Mouse (Mus musculus) limb, embryonic 14.5 days (tissue): Measurements from ENCODE around the gene Bcl2l12. TPM values are rescaled to one million over a fixed set of nuclear protein-coding genes. Genes with fewer than 3 reads are reported as not detected.

Experiments
- ATAC-seq: fragments of 200-750 bp; cut with Nextera tagmentation; 2 replicates; pipeline ENCODE4 v1.8.0; 2017; ENCODE audit warnings: low read depth, moderate number of reproducible peaks, moderate TSS enrichment; ENCODE audit not compliant: low FRiP score
- DNase-seq: peaks from one replicate; pipeline ENCODE4 v3.0.0-alpha.2; 2015; ENCODE audit warnings: low spot score
- H3K27ac ChIP-seq: fragments of 300-500 bp; sonication (generic); replicated peaks from 2 replicates; pipeline ENCODE4 v1.5.1; 2014; ENCODE audit warnings: low read depth, mild to moderate bottlenecking, low read length, moderate library complexity, mixed read lengths
- H3K27me3 ChIP-seq: fragments of 300-500 bp; sonication (generic); 2 replicates; pipeline ENCODE4 v1.6.1; 2014; ENCODE audit warnings: low read length, mixed read lengths; ENCODE audit not compliant: control insufficient read depth, insufficient read depth
- H3K36me3 ChIP-seq: fragments of 300-500 bp; sonication (generic); 2 replicates; pipeline ENCODE4 v1.6.1; 2014; ENCODE audit warnings: mild to moderate bottlenecking, low read length, moderate library complexity, mixed read lengths; ENCODE audit not compliant: control insufficient read depth, insufficient read depth
- H3K4me1 ChIP-seq: fragments of 300-500 bp; sonication (generic); 2 replicates; pipeline ENCODE4 v1.6.1; 2014; ENCODE audit warnings: antibody characterized with exemption, low read length, mixed read lengths; ENCODE audit not compliant: control insufficient read depth, insufficient read depth
- H3K4me2 ChIP-seq: fragments of 300-500 bp; sonication (generic); replicated peaks from 2 replicates; pipeline ENCODE4 v1.6.1; 2014; ENCODE audit warnings: low read depth, mild to moderate bottlenecking, low read length, moderate library complexity; ENCODE audit not compliant: severe bottlenecking
- H3K4me3 ChIP-seq: fragments of 300-500 bp; sonication (generic); replicated peaks from 2 replicates; pipeline ENCODE4 v1.5.1; 2014; ENCODE audit warnings: low read length
- H3K9ac ChIP-seq: fragments of 300-500 bp; sonication (generic); 2 replicates; pipeline ENCODE4 v1.6.1; 2014; ENCODE audit warnings: mild to moderate bottlenecking, low read depth, low read length, moderate library complexity; ENCODE audit not compliant: severe bottlenecking
- H3K9me3 ChIP-seq: fragments of 300-500 bp; sonication (generic); 2 replicates; pipeline ENCODE4 v1.6.1; 2016; ENCODE audit warnings: low read length; ENCODE audit not compliant: control insufficient read depth
- POLR2A ChIP-seq: fragments of 200-500 bp; IDR thresholded peaks from 2 replicates; pipeline ENCODE4 v1.8.0; 2012; ENCODE audit warnings: inconsistent platforms, mild to moderate bottlenecking, moderate library complexity, borderline replicate concordance; ENCODE audit not compliant: insufficient read depth, insufficient read length; ENCODE audit errors: extremely low read depth
- WGBS: fragments of 180-500 bp; shearing (Covaris S2); extraction: QIAGEN DNeasy Blood & Tissue Kit; methylation state at CpG from one replicate; pipeline ENCODE4 v1.1.7; 2014; 5-methylcytosine and 5-hydroxymethylcytosine counted together
- polyA plus RNA-seq, 2 experiments: library from polyadenylated mRNA; depleted of rRNA in 1 of 2; stranded (reverse) in 1 of 2; unstranded in 1 of 2; fragments of >200 nt; fragmentation: Nextera tagmentation in 1 of 2; extraction: Ambion mirVana in 1 of 2; gene quantifications; 2 replicates each; pipeline versions ENCODE4 v1.2.1 to v1.2.3; 2012 to 2014

Gene Bcl2l12
- polyA plus RNA-seq, 2 experiments = 54.9 to 81.3 TPM

- peaks cover 22% of the 10 kb centered on the region for H3K4me1 ChIP-seq
- H3K36me3 ChIP-seq = peaks cover 19% of the 10 kb centered on the region
- DNase-seq (no peak), ATAC-seq (no peak)
- 4% methylated on average over 4 of the region's 4 CpGs for WGBS
- TF ChIP-seq POLR2A = no peak
- H3K4me2 ChIP-seq = peak overlapping the region; percentile 91
- no peaks in the 10 kb centered on the region for H3K9me3 ChIP-seq
- peak overlapping the region; percentile 94 for H3K27ac ChIP-seq
- H3K4me3 ChIP-seq = peak overlapping the region; percentile 96
- peak overlapping the region; percentile 32 for H3K9ac ChIP-seq
- no peaks in the 10 kb centered on the region for H3K27me3 ChIP-seq
Measured at GRCm38 (mm10) chr7:45016761-45017160, 18.2 kb upstream of the Bcl2l12 start.

- Histone ChIP-seq H3K9me3 (no peaks in the 10 kb centered on the region), H3K4me1 (peaks cover 22% of the 10 kb centered on the region), H3K27me3 (no peaks in the 10 kb centered on the region), H3K36me3 (peaks cover 26% of the 10 kb centered on the region), H3K4me3 (peak within 1 kb of the TSS; percentile 96), H3K4me2 (peak within 1 kb of the TSS; percentile 91), H3K27ac (peak within 1 kb of the TSS; percentile 94), H3K9ac (peak within 1 kb of the TSS; percentile 92)
- peak; percentile 99 for DNase-seq
- ATAC-seq = peak; percentile 90
- TF ChIP-seq POLR2A = 0 out of 2 replicates have a peak, but pooled peaks have one; percentile 57
- WGBS = under 1% methylated on average over 40 of the region's 69 CpGs
Measured at GRCm38 (mm10) chr7:45015957-45016612, 17.6 kb upstream of the Bcl2l12 start, which contains the start of gene Scaf1. Gene Scaf1, minus strand, starts transcription at chr7:45016363.

DNA sequence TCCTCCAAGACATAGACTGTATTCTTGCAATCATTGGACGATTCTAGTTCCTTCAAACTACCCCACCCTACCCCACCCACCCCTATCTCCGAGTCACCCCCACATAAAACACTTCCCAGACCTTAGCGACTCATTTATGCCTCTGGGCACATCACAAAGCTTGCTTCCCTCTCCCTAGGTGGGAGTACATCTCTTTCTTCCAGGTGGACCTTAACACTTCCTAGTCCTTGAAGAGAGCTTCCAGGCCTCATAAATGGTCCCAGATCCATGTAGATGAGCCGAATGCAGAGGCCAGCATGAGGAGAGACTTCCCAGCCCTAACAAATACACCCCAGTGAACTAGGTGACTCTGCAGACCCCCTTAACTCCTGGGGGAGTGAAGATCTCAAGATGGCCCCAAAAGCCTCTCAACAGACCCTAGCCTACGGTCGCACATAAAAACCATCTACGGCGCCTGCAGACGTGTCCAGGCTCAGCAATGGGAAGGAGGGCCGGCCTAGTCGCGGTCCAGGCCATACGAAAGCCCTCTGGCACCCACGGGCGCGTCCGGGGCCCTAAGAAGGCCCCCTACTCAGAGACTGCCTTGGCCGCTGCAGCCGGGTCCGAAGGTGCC is 16.9 kb upstream of the Bcl2l12 start:
- no peak for DNase-seq
- no peaks in the 10 kb centered on the region for H3K9me3 ChIP-seq
- peak overlapping the region; percentile 92 for H3K9ac ChIP-seq
- H3K36me3 ChIP-seq = peaks cover 31% of the 10 kb centered on the region
- under 1% methylated on average over 20 of the region's 20 CpGs for WGBS
- no peak for TF ChIP-seq POLR2A
- H3K27ac ChIP-seq = peak overlapping the region; percentile 72
- ATAC-seq = no peak; the same call in 1 of the 2 replicates
- H3K4me2 ChIP-seq = peak overlapping the region; percentile 76
- H3K4me1 ChIP-seq = peaks cover 22% of the 10 kb centered on the region
- no peaks in the 10 kb centered on the region for H3K27me3 ChIP-seq
- peak overlapping the region; percentile 96 for H3K4me3 ChIP-seq

DNA sequence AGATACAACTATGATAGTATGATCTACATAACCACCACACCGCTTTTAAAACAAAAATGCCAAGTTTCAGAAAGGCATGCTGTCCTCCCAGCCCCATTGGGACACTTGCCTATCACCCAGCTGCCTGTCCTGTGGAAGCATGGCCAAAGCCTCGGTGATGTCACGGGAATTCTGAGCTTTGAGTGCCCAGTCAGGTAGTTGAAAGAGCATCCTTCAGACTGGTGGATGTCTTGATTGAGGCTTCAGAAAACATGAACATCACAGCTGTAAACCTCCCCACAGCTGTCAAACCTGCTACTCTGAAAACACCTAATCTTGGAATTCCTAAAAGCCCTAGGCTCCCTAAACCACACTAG is 15.6 kb upstream of the Bcl2l12 start:
- no peak overlapping the region for H3K4me2 ChIP-seq
- TF ChIP-seq POLR2A = no peak
- peaks cover 45% of the 10 kb centered on the region for H3K36me3 ChIP-seq
- no peak overlapping the region for H3K27ac ChIP-seq
- ATAC-seq = no peak
- peaks cover 22% of the 10 kb centered on the region for H3K4me1 ChIP-seq
- no peaks in the 10 kb centered on the region for H3K9me3 ChIP-seq
- DNase-seq = no peak
- H3K27me3 ChIP-seq = no peaks in the 10 kb centered on the region
- no peak overlapping the region for H3K9ac ChIP-seq
- H3K4me3 ChIP-seq = no peak overlapping the region
- WGBS = 95% methylated on average over 3 of the region's 3 CpGs

DNA sequence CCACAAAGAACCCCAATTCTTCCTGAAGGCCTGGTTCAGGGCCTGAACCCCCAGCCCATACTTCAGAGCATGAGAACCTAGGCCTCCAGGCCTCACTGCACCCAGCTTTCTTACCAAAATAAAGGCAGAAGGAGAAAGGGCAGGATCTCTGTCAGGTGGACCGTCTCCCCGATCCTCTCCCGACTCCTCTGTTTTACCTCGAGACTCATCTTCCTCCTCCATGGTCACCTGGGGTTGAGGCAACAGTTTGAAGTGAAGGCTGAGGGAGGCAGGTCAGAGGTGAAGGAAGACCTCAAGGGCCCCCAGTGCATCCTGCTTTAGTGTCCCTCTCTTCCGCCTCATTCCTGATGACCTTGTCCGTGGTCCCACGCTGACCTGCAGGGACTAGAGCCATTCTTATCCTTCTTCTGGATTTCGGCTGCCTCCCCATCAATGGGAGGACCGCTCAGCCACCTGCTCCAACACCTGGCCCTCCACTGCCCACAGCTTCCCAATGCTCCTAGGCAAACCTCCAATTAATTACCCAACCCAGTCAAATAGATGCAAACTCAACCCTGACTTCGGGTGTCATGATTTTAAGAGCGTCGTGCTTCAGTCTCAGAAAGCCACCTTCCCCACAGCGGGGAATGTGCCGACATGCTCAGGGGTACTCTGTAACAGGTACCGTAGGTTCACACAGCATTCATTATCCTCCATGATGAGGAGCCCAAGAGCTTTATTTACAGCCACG is 15.0 kb upstream of the Bcl2l12 start:
- Histone ChIP-seq H3K9ac (no peak overlapping the region), H3K9me3 (no peaks in the 10 kb centered on the region), H3K4me2 (no peak overlapping the region), H3K27ac (no peak overlapping the region), H3K4me1 (peaks cover 17% of the 10 kb centered on the region), H3K27me3 (no peaks in the 10 kb centered on the region), H3K36me3 (peaks cover 50% of the 10 kb centered on the region), H3K4me3 (no peak overlapping the region)
- 97% methylated on average over 16 of the region's 16 CpGs for WGBS
- ATAC-seq (no peak), DNase-seq (no peak)
- TF ChIP-seq POLR2A = no peak
